Mouse (Mus musculus) stomach, embryonic 14.5 days (tissue): ENCODE results near the gene Zp3. TPM values are rescaled to one million over a fixed set of nuclear protein-coding genes. Genes with fewer than 3 reads are reported as not detected.
A peak's percentile ranks its signal among the peaks of the same experiment; 100 is the strongest.

Source experiments
- ATAC-seq: fragments of 200-750 bp; cut with Nextera tagmentation; 2 replicates; pipeline ENCODE4 v1.8.0; 2017; ENCODE audit warnings: low read depth, moderate TSS enrichment; ENCODE audit not compliant: insufficient number of reproducible peaks, insufficient read depth, low FRiP score
- H3K27ac ChIP-seq: fragments of 300-500 bp; sonication (generic); 2 replicates; pipeline ENCODE4 v1.5.1; 2014; ENCODE audit warnings: mild to moderate bottlenecking, low read length, moderate library complexity, mixed read lengths
- H3K27me3 ChIP-seq: fragments of 300-500 bp; sonication (generic); 2 replicates; pipeline ENCODE4 v1.6.1; 2014; ENCODE audit warnings: low read length, control low read depth, mixed read lengths; ENCODE audit not compliant: control insufficient read depth, insufficient read depth
- H3K36me3 ChIP-seq: fragments of 300-500 bp; sonication (generic); 2 replicates; pipeline ENCODE4 v1.6.1; 2014; ENCODE audit warnings: mild to moderate bottlenecking, control low read depth, low read length, moderate library complexity, mixed read lengths; ENCODE audit not compliant: control insufficient read depth, insufficient read depth
- H3K4me1 ChIP-seq: fragments of 300-500 bp; sonication (generic); 2 replicates; pipeline ENCODE4 v1.6.1; 2014; ENCODE audit warnings: low read length, control low read depth, mixed read lengths; ENCODE audit not compliant: control insufficient read depth, insufficient read depth
- H3K4me2 ChIP-seq: fragments of 300-500 bp; sonication (generic); replicated peaks from 2 replicates; pipeline ENCODE4 v1.6.1; 2014; ENCODE audit warnings: low read depth, low read length, control low read depth
- H3K4me3 ChIP-seq: fragments of 300-500 bp; sonication (generic); 2 replicates; pipeline ENCODE4 v1.5.1; 2014; ENCODE audit warnings: low read depth, low read length, control low read depth
- H3K9ac ChIP-seq: fragments of 300-500 bp; sonication (generic); replicated peaks from 2 replicates; pipeline ENCODE4 v1.6.1; 2014; ENCODE audit warnings: low read depth, mild to moderate bottlenecking, control low read depth, low read length, moderate library complexity, mixed read lengths
- H3K9me3 ChIP-seq: fragments of 300-500 bp; sonication (generic); 2 replicates; pipeline ENCODE4 v1.6.1; 2016; ENCODE audit warnings: low read depth, low read length, control low read depth; ENCODE audit not compliant: control insufficient read depth
- WGBS: fragments of 180-500 bp; shearing (Covaris S2); extraction: QIAGEN DNeasy Blood & Tissue Kit; methylation state at CpG from one replicate; pipeline ENCODE4 v1.1.7; 2014; 5-methylcytosine and 5-hydroxymethylcytosine counted together
- polyA plus RNA-seq: library from polyadenylated mRNA; unstranded; fragments of >200 nt; fragmentation: Nextera tagmentation; extraction: Ambion mirVana; gene quantifications from 2 replicates; pipeline ENCODE4 v1.2.1, GENCODE M21; 2014

Zp3 gene
- polyA plus RNA-seq, 1 experiment from 2014 or later = not detected

DNA sequence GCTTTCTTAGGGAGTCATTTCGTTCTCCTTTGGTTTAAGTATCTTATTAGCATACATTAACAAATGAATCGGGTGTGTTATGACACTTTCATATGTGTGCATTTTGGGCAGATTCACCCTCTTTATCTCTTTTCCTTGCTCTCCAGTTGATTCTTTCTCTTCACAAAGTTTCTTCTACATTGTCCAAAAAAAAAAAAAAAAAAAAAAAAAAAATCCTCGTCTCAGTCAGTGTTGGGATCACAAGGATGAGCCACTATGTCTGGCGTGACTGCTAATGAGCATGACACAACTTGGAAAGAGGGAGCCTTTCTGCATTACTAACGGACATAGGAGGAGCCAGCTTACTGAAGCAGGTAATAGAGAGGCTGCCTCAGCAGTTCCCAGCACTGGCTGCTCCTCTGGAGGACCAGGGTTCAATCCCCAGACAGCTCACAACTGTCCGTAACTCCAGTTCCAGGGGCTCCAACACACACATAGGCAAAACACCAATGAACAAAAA lies 4.7 kb downstream of the Zp3 start:
- 69% methylated on average over 6 of the region's 6 CpGs for WGBS
- no peaks in the 10 kb centered on the region for H3K27me3 ChIP-seq
- no peaks in the 10 kb centered on the region for H3K4me1 ChIP-seq
- no peak overlapping the region for H3K4me3 ChIP-seq
- H3K27ac ChIP-seq = no peak overlapping the region
- no peaks in the 10 kb centered on the region for H3K36me3 ChIP-seq
- no peaks in the 10 kb centered on the region for H3K9me3 ChIP-seq
- H3K4me2 ChIP-seq = no peak overlapping the region
- H3K9ac ChIP-seq = no peak overlapping the region
- ATAC-seq = no peak

DNA sequence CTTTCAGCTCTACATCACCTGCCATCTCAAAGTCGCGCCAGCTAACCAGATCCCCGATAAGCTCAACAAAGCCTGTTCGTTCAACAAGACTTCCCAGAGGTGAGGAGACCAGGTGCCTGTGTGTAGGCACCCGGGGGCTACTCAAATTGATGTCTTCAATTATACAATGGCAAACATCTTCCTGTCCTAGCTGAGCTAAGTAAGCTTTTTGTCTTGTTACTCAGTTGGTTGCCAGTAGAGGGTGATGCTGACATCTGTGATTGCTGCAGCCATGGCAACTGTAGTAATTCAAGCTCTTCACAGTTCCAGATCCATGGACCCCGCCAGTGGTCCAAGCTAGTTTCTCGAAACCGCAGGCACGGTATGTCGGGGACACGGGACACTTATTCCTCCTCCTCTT lies 7.3 kb downstream of the Zp3 start:
- no peaks in the 10 kb centered on the region for H3K4me1 ChIP-seq
- no peaks in the 10 kb centered on the region for H3K36me3 ChIP-seq
- ATAC-seq = no peak
- H3K9ac ChIP-seq = no peak overlapping the region
- no peaks in the 10 kb centered on the region for H3K27me3 ChIP-seq
- no peak overlapping the region for H3K4me2 ChIP-seq
- WGBS = 57% methylated on average over 11 of the region's 11 CpGs
- H3K4me3 ChIP-seq = no peak overlapping the region
- no peak overlapping the region for H3K27ac ChIP-seq
- H3K9me3 ChIP-seq = no peaks in the 10 kb centered on the region

DNA sequence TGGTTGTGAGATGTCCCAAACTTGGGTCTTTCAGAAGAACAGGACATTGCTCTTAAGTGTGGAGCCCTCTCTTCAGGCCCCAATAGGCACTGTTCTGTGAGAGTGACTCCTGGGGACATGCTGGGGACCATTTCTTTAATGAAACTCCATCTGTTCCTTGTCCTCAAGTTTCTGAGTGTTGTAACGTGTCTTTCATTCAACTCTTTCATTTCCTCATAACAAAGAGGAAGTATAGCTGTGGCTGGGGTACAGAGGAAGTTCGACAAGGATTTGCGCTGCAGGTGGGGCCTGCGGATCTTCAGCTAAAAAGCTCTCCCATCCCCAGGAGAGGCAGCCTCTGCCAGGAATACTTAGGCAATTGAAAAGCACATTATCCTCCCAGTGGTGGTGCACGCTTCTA lies 10.7 kb downstream of the Zp3 start:
- Histone ChIP-seq H3K27ac (no peak overlapping the region), H3K4me2 (no peak overlapping the region), H3K9me3 (no peaks in the 10 kb centered on the region), H3K27me3 (no peaks in the 10 kb centered on the region), H3K9ac (no peak overlapping the region), H3K4me3 (no peak overlapping the region), H3K36me3 (no peaks in the 10 kb centered on the region), H3K4me1 (peaks cover 3% of the 10 kb centered on the region; the same call in 1 of the 2 replicates)
- WGBS = 62% methylated on average over 5 of the region's 5 CpGs
- ATAC-seq = no peak

DNA sequence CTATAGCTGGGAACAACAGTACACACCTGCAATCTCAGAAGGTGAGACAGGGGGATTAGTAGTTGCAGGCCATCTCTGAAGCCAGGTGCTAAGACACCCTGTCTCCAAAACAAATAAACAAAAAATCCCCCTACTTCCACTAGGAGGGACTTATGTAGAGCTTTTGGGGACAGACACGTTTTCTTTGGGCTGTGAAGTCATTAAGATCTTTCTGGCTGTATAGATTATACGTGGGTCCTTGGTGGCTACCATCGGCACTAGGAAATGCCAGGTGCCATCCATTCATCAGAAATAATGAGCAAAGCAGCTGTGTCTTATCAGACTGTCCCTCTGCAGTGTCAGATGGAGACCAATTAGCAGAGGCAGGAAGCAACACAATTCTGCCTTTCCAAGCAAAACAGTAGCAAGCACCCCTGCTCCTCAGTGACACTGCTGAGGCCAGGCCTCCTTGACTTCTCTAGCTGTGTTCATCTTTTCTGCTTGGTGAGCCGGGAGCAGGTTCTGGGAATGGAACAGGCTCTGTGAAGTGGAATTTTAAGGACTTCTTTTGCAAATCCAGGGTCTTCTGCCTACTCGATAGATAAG lies 13.6 kb downstream of the Zp3 start:
- Histone ChIP-seq H3K27ac (no peak overlapping the region), H3K9me3 (no peaks in the 10 kb centered on the region), H3K4me3 (no peak overlapping the region), H3K9ac (no peak overlapping the region), H3K36me3 (peaks cover 13% of the 10 kb centered on the region), H3K4me2 (no peak overlapping the region), H3K4me1 (peaks cover 5% of the 10 kb centered on the region; the same call in 1 of the 2 replicates), H3K27me3 (no peaks in the 10 kb centered on the region)
- WGBS = 39% methylated on average over 5 of the region's 5 CpGs
- ATAC-seq = no peak

DNA sequence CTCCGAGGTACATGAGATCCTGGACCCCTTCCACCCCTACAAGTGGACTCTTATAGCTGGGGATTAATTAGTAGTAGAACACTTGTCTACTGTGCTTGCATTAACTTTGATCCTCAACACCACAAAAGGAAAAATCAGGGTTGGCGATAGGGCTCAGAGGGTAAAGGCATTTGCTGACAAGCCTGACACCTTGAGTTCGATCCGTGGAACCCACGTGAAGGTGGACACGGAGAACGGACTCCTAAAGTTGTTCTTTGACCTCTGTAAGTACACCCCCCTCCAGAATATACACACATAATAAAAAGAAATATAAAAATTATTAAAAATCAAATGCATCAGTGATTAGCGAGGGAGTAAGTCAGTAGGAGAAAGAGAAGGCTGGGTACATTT lies 14.4 kb downstream of the Zp3 start:
- Histone ChIP-seq H3K27ac (no peak overlapping the region), H3K4me1 (peaks cover 5% of the 10 kb centered on the region; the same call in 1 of the 2 replicates), H3K4me2 (no peak overlapping the region), H3K9me3 (no peaks in the 10 kb centered on the region; the same call in 1 of the 2 replicates), H3K27me3 (no peaks in the 10 kb centered on the region), H3K9ac (no peak overlapping the region), H3K4me3 (peak overlapping the region; percentile 85), H3K36me3 (peaks cover 20% of the 10 kb centered on the region)
- WGBS = 62% methylated on average over 8 of the region's 8 CpGs
- no peak for ATAC-seq

DNA sequence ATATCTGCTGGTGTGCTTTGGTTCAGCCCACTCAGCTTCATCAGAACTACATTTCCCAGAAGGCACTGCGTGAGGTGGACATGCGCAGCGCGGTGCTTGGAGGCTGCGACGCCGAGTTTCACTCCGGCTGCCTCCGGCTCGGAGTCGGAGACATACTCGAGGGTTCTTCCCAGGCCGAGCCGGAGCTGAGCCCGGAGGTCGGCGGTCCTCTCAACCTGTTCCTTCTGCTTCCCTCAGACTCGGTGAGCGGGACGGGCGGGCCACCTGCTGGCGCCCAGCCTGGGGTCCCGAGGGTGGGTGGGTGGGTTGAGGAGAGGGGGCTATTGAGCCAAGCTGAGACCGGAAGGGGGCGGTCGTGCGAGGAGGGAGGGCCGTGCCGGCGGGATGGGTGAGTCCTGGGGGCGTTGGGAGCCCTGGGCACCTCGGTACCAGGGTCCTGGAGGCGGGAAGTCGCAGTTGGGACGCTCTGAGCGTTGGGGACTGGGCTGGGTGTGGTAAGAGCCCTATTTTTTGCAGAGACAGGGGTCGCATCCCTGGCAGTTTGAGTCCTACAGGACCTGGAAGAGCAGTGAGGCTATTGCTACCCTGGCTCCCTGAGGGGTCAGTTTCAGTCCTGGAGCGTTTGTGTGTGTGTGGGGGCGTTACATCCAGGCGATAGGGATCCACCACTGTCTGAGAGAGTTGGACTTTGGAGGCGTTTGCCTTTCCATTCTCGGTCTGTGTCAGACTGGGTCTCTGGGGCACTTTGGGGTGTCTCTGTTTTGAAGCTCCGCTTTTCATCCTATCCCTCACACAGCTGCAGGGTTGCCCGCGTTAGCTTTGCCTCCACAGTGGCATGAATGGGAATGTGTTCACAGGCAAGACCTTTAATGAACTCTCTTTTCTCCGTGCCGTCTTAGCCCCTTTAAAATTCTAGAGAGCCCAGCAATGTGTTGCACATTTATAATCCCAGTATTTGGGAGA lies 15.1 kb downstream of the Zp3 start, which contains the start of gene Dtx2:
Gene Dtx2, plus strand, starts transcription at position 76 of the 963 bp plus-strand sequence.
- WGBS = under 1% methylated on average over 47 of the region's 47 CpGs
- H3K27ac ChIP-seq = peak within 1 kb of the TSS; percentile 84
- no peaks in the 10 kb centered on the region for H3K27me3 ChIP-seq
- peaks cover 20% of the 10 kb centered on the region for H3K36me3 ChIP-seq
- H3K4me2 ChIP-seq = peak within 1 kb of the TSS; percentile 85
- peak within 1 kb of the TSS; percentile 72 for H3K9ac ChIP-seq
- H3K9me3 ChIP-seq = no peaks in the 10 kb centered on the region; the same call in 1 of the 2 replicates
- peaks cover 5% of the 10 kb centered on the region; the same call in 1 of the 2 replicates for H3K4me1 ChIP-seq
- peak within 1 kb of the TSS; percentile 85 for H3K4me3 ChIP-seq
- ATAC-seq = peak; percentile 94

DNA sequence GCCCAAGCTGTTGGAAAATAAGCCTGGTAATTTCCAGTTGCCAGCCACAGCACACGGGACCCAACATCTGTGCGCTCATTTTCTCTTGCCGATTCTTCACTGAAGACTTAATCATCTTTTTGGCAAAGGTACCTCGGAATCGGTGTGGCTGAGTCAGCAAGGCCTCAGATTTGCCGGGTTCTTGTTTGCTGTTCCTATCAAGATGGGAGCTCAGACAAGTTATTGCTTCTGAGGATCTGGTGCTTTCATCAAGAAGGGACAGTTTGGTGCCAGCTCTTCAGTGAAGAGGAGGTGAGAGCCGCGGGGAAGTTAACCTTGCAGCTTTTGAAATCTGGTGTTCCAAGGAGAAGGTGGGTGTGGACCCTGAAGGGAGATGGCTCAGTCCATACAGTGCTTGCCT lies 16.3 kb downstream of the Zp3 start:
- Histone ChIP-seq H3K4me3 (no peak overlapping the region), H3K27ac (no peak overlapping the region), H3K27me3 (no peaks in the 10 kb centered on the region), H3K9me3 (no peaks in the 10 kb centered on the region; the same call in 1 of the 2 replicates), H3K9ac (no peak overlapping the region), H3K4me1 (peaks cover 5% of the 10 kb centered on the region; the same call in 1 of the 2 replicates), H3K36me3 (peaks cover 20% of the 10 kb centered on the region), H3K4me2 (no peak overlapping the region)
- ATAC-seq = no peak
- 88% methylated on average over 8 of the region's 8 CpGs for WGBS

DNA sequence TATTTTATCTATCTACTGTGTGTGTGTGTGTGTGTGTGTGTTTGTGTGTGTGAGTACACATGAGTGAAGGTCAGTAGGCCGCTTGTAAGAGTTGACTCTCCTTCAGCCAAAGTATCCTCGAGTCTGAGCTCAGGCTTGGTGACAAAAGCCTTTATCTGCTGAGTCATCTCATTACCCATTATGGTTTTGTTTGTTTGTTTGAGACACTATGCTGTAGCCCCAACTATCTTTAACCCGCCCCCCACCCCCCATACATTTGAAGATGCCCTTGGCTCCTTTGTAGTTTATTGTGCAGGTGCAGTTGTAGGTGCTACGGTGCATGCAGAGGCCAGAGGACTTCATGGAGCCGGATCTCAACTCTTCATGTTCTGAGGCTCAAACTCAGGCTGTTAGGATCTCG lies 21.3 kb downstream of the Zp3 start:
- Histone ChIP-seq H3K27ac (no peak overlapping the region), H3K36me3 (peaks cover 27% of the 10 kb centered on the region)
- WGBS = 91% methylated on average over 6 of the region's 6 CpGs

More for the DNA sequence above, 21.3 kb downstream of the Zp3 start:
- Histone ChIP-seq H3K9me3 (no peaks in the 10 kb centered on the region; the same call in 1 of the 2 replicates), H3K4me2 (no peak overlapping the region), H3K9ac (no peak overlapping the region), H3K4me3 (no peak overlapping the region), H3K27me3 (no peaks in the 10 kb centered on the region), H3K4me1 (no peaks in the 10 kb centered on the region)
- no peak for ATAC-seq
